Mouse (Mus musculus) thymus, adult 2 months (tissue): ENCODE data around the gene Gm17617.

Experiments
- CTCF ChIP-seq: fragments of 200-500 bp; IDR thresholded peaks from 2 replicates; pipeline ENCODE4 v1.5.1; 2012; ENCODE audit warnings: mild to moderate bottlenecking, control low read depth, low read length, moderate library complexity, borderline replicate concordance; ENCODE audit not compliant: control insufficient read depth, poor library complexity, insufficient read depth; ENCODE audit errors: extremely low read depth
- POLR2A ChIP-seq: fragments of 200-500 bp; IDR thresholded peaks from 2 replicates; pipeline ENCODE4 v1.6.1; 2012; ENCODE audit warnings: mild to moderate bottlenecking, low read length, control low read depth, moderate library complexity; ENCODE audit not compliant: control insufficient read depth, poor library complexity, insufficient read depth; ENCODE audit errors: extremely low read depth

GRCm38 (mm10) chr13:55101627-55102026 is 31.7 kb downstream of the Gm17617 start:
- TF ChIP-seq CTCF (no peak), POLR2A (no peak)
